10 mouse cellular contexts compared by ENCODE assay signal in the genomic region with DNA sequence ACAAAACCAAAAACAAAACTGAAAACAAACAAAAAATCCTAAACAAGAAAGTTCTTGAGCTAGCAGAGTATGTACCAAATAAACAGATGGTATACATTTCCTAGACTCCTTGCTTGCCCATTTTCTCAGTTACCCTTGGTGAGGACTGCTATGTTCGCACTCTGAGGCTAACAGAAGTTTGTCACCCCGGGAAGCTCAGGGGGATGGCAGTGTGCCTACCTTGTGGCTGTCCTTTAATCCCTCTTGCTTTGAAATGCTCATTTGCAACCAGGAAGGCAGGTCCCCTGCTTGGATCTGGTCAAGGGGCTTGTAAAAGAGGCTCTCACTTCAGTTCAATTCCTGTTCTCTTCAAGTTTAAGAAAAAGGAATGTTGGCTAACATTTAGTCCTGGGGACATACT.
DNase-seq lines count a peak whose midpoint lies in the region; ATAC-seq lines count a peak whose summit lies in the region.
"Had no signal": no experiment of that assay in that cellular context is flagged by ENCODE, and none has a peak within 500 bp of the region (broad histone marks: within the 10 kb centered on the region; RNA-seq: fewer than 3 reads in every experiment).

No protein-coding gene starts in this region.

- no peak overlapping the region for H3K4me2 ChIP-seq in hindbrain, embryonic 15.5 days
- H3K4me2 ChIP-seq in hindbrain, embryonic 12.5 days (replicated peaks): no peak overlapping the region
- no peak overlapping the region for H3K4me2 ChIP-seq in neural tube, embryonic 14.5 days (ENCODE audit: low read depth, low read length)
- no peak overlapping the region for H3K4me2 ChIP-seq in liver, embryonic 12.5 days
- no peak overlapping the region for H3K4me2 ChIP-seq in intestine, embryonic 15.5 days (replicated peaks)

- H3K36me3 ChIP-seq in hindbrain, embryonic 15.5 days: no peaks in the 10 kb centered on the region
- H3K36me3 ChIP-seq in hindbrain, embryonic 12.5 days: no peaks in the 10 kb centered on the region
- no peaks in the 10 kb centered on the region for H3K36me3 ChIP-seq in neural tube, embryonic 14.5 days (ENCODE audit: control insufficient read depth, insufficient read depth, low read length)
- H3K36me3 ChIP-seq in liver, embryonic 12.5 days: no peaks in the 10 kb centered on the region
- no peaks in the 10 kb centered on the region for H3K36me3 ChIP-seq in intestine, embryonic 15.5 days

- peak; percentile 81 for ATAC-seq in hindbrain, embryonic 15.5 days (ENCODE audit: low FRiP score, low read depth)
- ATAC-seq in hindbrain, embryonic 12.5 days (ENCODE audit: low FRiP score): no peak
- peak; percentile 70; the same call in 1 of the 2 replicates for ATAC-seq in neural tube, embryonic 14.5 days (ENCODE audit: low read depth)
- ATAC-seq in liver, embryonic 12.5 days: no peak
- no peak for ATAC-seq in intestine, embryonic 15.5 days
- no peak for ATAC-seq in erythroblast, adult 5-6 weeks (replicated peaks; ENCODE audit: low FRiP score, poor library complexity, severe bottlenecking)

- DNase-seq in cerebellum, adult 8-10 months: peak; percentile 25
- peak; percentile 29 to 35 for DNase-seq in frontal cortex, postnatal 10 days (ENCODE audit: low spot score in 2 of 2)
- DNase-seq: heart, postnatal 36 days had no signal

- H3K4me3 ChIP-seq in hindbrain, embryonic 15.5 days: no peak overlapping the region
- no peak overlapping the region for H3K4me3 ChIP-seq in hindbrain, embryonic 12.5 days
- H3K4me3 ChIP-seq in neural tube, embryonic 14.5 days (ENCODE audit: low read depth, low read length): no peak overlapping the region
- no peak overlapping the region for H3K4me3 ChIP-seq in liver, embryonic 12.5 days
- no peak overlapping the region for H3K4me3 ChIP-seq in intestine, embryonic 15.5 days (replicated peaks)

- 0 out of 2 replicates have a peak, but pooled peaks cover 6% of the 10 kb centered on the region for H3K4me1 ChIP-seq in hindbrain, embryonic 15.5 days (replicated peaks)
- no peaks in the 10 kb centered on the region for H3K4me1 ChIP-seq in hindbrain, embryonic 12.5 days
- H3K4me1 ChIP-seq in neural tube, embryonic 14.5 days (ENCODE audit: control insufficient read depth, insufficient read depth, low read length): no peaks in the 10 kb centered on the region
- no peaks in the 10 kb centered on the region for H3K4me1 ChIP-seq in liver, embryonic 12.5 days
- H3K4me1 ChIP-seq in intestine, embryonic 15.5 days (replicated peaks): no peaks in the 10 kb centered on the region

- WGBS in hindbrain, embryonic 15.5 days: 34% methylated on average over 2 of the region's 2 CpGs
- WGBS in hindbrain, embryonic 12.5 days: 40% methylated on average over 2 of the region's 2 CpGs
- WGBS in neural tube, embryonic 14.5 days: 38% methylated on average over 2 of the region's 2 CpGs
- 40% methylated on average over 2 of the region's 2 CpGs for WGBS in liver, embryonic 12.5 days (ENCODE audit: insufficient replicate concordance)
- WGBS in intestine, embryonic 15.5 days: 54% methylated on average over 2 of the region's 2 CpGs

- H3K27ac ChIP-seq in hindbrain, embryonic 15.5 days (replicated peaks): peak overlapping the region; percentile 67; the same call in 1 of the 2 replicates
- no peak overlapping the region for H3K27ac ChIP-seq in hindbrain, embryonic 12.5 days
- H3K27ac ChIP-seq in neural tube, embryonic 14.5 days (ENCODE audit: low read depth, low read length): no peak overlapping the region
- H3K27ac ChIP-seq in liver, embryonic 12.5 days: no peak overlapping the region
- no peak overlapping the region for H3K27ac ChIP-seq in intestine, embryonic 15.5 days
- H3K27ac ChIP-seq: macrophage had no signal

- no peak overlapping the region for H3K9ac ChIP-seq in hindbrain, embryonic 15.5 days
- no peak overlapping the region for H3K9ac ChIP-seq in hindbrain, embryonic 12.5 days
- no peak overlapping the region for H3K9ac ChIP-seq in neural tube, embryonic 14.5 days (replicated peaks; ENCODE audit: low read depth, low read length)
- no peak overlapping the region for H3K9ac ChIP-seq in liver, embryonic 12.5 days
- H3K9ac ChIP-seq in intestine, embryonic 15.5 days: no peak overlapping the region

- H3K9me3 ChIP-seq in hindbrain, embryonic 15.5 days: no peaks in the 10 kb centered on the region
- no peaks in the 10 kb centered on the region for H3K9me3 ChIP-seq in hindbrain, embryonic 12.5 days (replicated peaks)
- no peaks in the 10 kb centered on the region for H3K9me3 ChIP-seq in neural tube, embryonic 14.5 days (ENCODE audit: control insufficient read depth, low read length)
- H3K9me3 ChIP-seq in liver, embryonic 12.5 days (replicated peaks): no peaks in the 10 kb centered on the region
- H3K9me3 ChIP-seq in intestine, embryonic 15.5 days: no peaks in the 10 kb centered on the region

- H3K27me3 ChIP-seq in hindbrain, embryonic 15.5 days: no peaks in the 10 kb centered on the region
- no peaks in the 10 kb centered on the region for H3K27me3 ChIP-seq in hindbrain, embryonic 12.5 days
- H3K27me3 ChIP-seq in neural tube, embryonic 14.5 days (ENCODE audit: control insufficient read depth, insufficient read depth, low read length): no peaks in the 10 kb centered on the region
- H3K27me3 ChIP-seq in liver, embryonic 12.5 days (replicated peaks): no peaks in the 10 kb centered on the region
- no peaks in the 10 kb centered on the region for H3K27me3 ChIP-seq in intestine, embryonic 15.5 days (replicated peaks)

Comparison
In these comparisons a context has a peak if more than half of its experiments do, and no peak if none do; other contexts are left out.
1. ATAC-seq: peak in hindbrain, embryonic 15.5 days (single experiment) and neural tube, embryonic 14.5 days (single experiment); none in hindbrain, embryonic 12.5 days (single experiment), liver, embryonic 12.5 days (single experiment), intestine, embryonic 15.5 days (single experiment) and erythroblast, adult 5-6 weeks (single experiment).